Comparison of ENCODE assay signal across 19 mouse cellular contexts in the genomic region with DNA sequence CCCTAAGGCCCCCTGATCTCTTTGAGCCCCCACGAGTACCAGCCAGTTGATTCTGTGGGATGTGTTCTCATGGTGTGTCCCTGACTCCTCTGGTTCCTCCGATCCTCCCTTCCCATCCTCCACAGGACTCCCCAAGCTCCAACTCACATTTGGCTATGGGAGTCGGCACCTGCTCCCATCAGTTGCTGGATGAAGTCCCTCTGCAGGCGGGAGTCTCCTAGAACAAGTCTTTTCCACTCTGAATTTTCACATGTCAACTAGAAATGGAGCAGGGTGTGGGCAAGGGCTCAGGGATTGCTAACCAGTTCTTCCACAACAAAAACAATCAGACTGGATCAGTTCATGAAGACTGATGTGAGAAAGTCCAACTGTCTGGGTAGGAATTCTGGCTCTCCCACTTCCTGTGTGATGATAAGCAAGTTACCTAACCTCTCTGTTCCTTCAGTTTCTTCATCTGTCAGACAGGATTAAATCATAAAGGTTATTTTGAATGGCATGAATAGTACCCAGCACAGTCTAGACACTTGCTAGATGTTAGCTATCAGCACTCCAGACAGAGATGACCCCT. TPM values are rescaled to one million over a fixed set of nuclear protein-coding genes. Genes with fewer than 3 reads are reported as not detected.
DNase-seq lines count a peak whose midpoint lies in the region; ATAC-seq and TF ChIP-seq lines count a peak whose summit lies in the region.
"Had no signal": no experiment of that assay in that cellular context is flagged by ENCODE, and none has a peak within 500 bp of the region (broad histone marks: within the 10 kb centered on the region; RNA-seq: fewer than 3 reads in every experiment).

No protein-coding gene starts in this region.

- no peak overlapping the region for H3K27ac ChIP-seq in forebrain, embryonic 12.5 days
- no peak overlapping the region for H3K27ac ChIP-seq in forebrain, embryonic 14.5 days (ENCODE audit: low read depth, low read length)
- no peak overlapping the region for H3K27ac ChIP-seq in hindbrain, embryonic 11.5 days (ENCODE audit: low read depth, low read length)
- H3K27ac ChIP-seq in hindbrain, postnatal 0 days, result no peak overlapping the region
- H3K27ac ChIP-seq in embryonic facial prominence, embryonic 10.5 days (replicated peaks), result peak overlapping the region; percentile 60
- no peak overlapping the region for H3K27ac ChIP-seq in kidney, embryonic 15.5 days
- H3K27ac ChIP-seq: embryonic facial prominence, embryonic 12.5 days; forebrain, embryonic 13.5 days; left cerebral cortex, adult 2 months had no signal

- no peak overlapping the region for H3K4me2 ChIP-seq in forebrain, embryonic 12.5 days
- H3K4me2 ChIP-seq in forebrain, embryonic 14.5 days (ENCODE audit: low read length), result no peak overlapping the region
- no peak overlapping the region for H3K4me2 ChIP-seq in hindbrain, embryonic 11.5 days (replicated peaks; ENCODE audit: low read depth, low read length)
- H3K4me2 ChIP-seq in hindbrain, postnatal 0 days (ENCODE audit: low read depth, low read length), result no peak overlapping the region
- H3K4me2 ChIP-seq in kidney, embryonic 15.5 days, result no peak overlapping the region
- H3K4me2 ChIP-seq: embryonic facial prominence, embryonic 12.5 days; forebrain, embryonic 13.5 days had no signal

- H3K4me3 ChIP-seq in forebrain, embryonic 12.5 days (replicated peaks), result no peak overlapping the region
- no peak overlapping the region for H3K4me3 ChIP-seq in forebrain, embryonic 14.5 days (ENCODE audit: low read depth, low read length)
- no peak overlapping the region for H3K4me3 ChIP-seq in hindbrain, embryonic 11.5 days (ENCODE audit: low read depth, low read length)
- H3K4me3 ChIP-seq in hindbrain, postnatal 0 days (ENCODE audit: low read length), result no peak overlapping the region
- no peak overlapping the region for H3K4me3 ChIP-seq in embryonic facial prominence, embryonic 10.5 days
- no peak overlapping the region for H3K4me3 ChIP-seq in kidney, embryonic 15.5 days (replicated peaks)
- H3K4me3 ChIP-seq: embryonic facial prominence, embryonic 12.5 days; forebrain, embryonic 13.5 days; left cerebral cortex, adult 2 months had no signal

- H3K27me3 ChIP-seq in forebrain, embryonic 12.5 days, result no peaks in the 10 kb centered on the region
- H3K27me3 ChIP-seq in forebrain, embryonic 14.5 days (replicated peaks; ENCODE audit: control insufficient read depth, insufficient read depth, low read length), result no peaks in the 10 kb centered on the region
- no peaks in the 10 kb centered on the region for H3K27me3 ChIP-seq in hindbrain, embryonic 11.5 days (ENCODE audit: control insufficient read depth, insufficient read depth, low read length)
- H3K27me3 ChIP-seq in hindbrain, postnatal 0 days (ENCODE audit: insufficient read depth, low read length), result no peaks in the 10 kb centered on the region
- no peaks in the 10 kb centered on the region for H3K27me3 ChIP-seq in embryonic facial prominence, embryonic 10.5 days (replicated peaks; ENCODE audit: low read depth, poor library complexity, severe bottlenecking)
- H3K27me3 ChIP-seq in kidney, embryonic 15.5 days, result no peaks in the 10 kb centered on the region
- H3K27me3 ChIP-seq: embryonic facial prominence, embryonic 12.5 days; forebrain, embryonic 13.5 days had no signal

- H3K9me3 ChIP-seq in forebrain, embryonic 12.5 days, result no peaks in the 10 kb centered on the region
- no peaks in the 10 kb centered on the region for H3K9me3 ChIP-seq in forebrain, embryonic 14.5 days (replicated peaks; ENCODE audit: control insufficient read depth, low read length)
- no peaks in the 10 kb centered on the region for H3K9me3 ChIP-seq in hindbrain, embryonic 11.5 days (ENCODE audit: control insufficient read depth, low read length)
- no peaks in the 10 kb centered on the region for H3K9me3 ChIP-seq in hindbrain, postnatal 0 days (ENCODE audit: low read length)
- no peaks in the 10 kb centered on the region for H3K9me3 ChIP-seq in embryonic facial prominence, embryonic 10.5 days
- H3K9me3 ChIP-seq in kidney, embryonic 15.5 days (replicated peaks), result no peaks in the 10 kb centered on the region
- H3K9me3 ChIP-seq: embryonic facial prominence, embryonic 12.5 days; forebrain, embryonic 13.5 days had no signal

- peaks cover 16% of the 10 kb centered on the region for H3K4me1 ChIP-seq in forebrain, embryonic 12.5 days
- H3K4me1 ChIP-seq in forebrain, embryonic 14.5 days (ENCODE audit: control insufficient read depth, insufficient read depth, low read length), result no peaks in the 10 kb centered on the region
- H3K4me1 ChIP-seq in hindbrain, embryonic 11.5 days (replicated peaks; ENCODE audit: control insufficient read depth, insufficient read depth, low read length), result peaks cover 9% of the 10 kb centered on the region
- 0 out of 2 replicates have a peak, but pooled peaks cover 6% of the 10 kb centered on the region for H3K4me1 ChIP-seq in hindbrain, postnatal 0 days (ENCODE audit: insufficient read depth, low read length)
- H3K4me1 ChIP-seq in embryonic facial prominence, embryonic 10.5 days, result peaks cover 48% of the 10 kb centered on the region
- H3K4me1 ChIP-seq in kidney, embryonic 15.5 days, result peaks cover 41% of the 10 kb centered on the region

- TF ChIP-seq CTCF in hindbrain, postnatal 0 days (IDR thresholded peaks at IDR 0.05; ENCODE audit: low read depth), result no peak

- WGBS in forebrain, embryonic 12.5 days, result 66% methylated on average over 4 of the region's 4 CpGs
- 70% methylated on average over 4 of the region's 4 CpGs for WGBS in forebrain, embryonic 14.5 days
- WGBS in hindbrain, embryonic 11.5 days, result 43% methylated on average over 4 of the region's 4 CpGs
- WGBS in hindbrain, postnatal 0 days, result 41% methylated on average over 4 of the region's 4 CpGs
- 70% methylated on average over 4 of the region's 4 CpGs for WGBS in embryonic facial prominence, embryonic 10.5 days
- 69% methylated on average over 4 of the region's 4 CpGs for WGBS in kidney, embryonic 15.5 days

- 0 out of 2 replicates have a peak, but pooled peaks have one; percentile 23 for ATAC-seq in forebrain, embryonic 12.5 days (ENCODE audit: low FRiP score)
- ATAC-seq in forebrain, embryonic 14.5 days, result no peak
- no peak for ATAC-seq in hindbrain, embryonic 11.5 days (ENCODE audit: low FRiP score)
- no peak for ATAC-seq in hindbrain, postnatal 0 days
- ATAC-seq in kidney, embryonic 15.5 days (replicated peaks; ENCODE audit: low FRiP score), result no peak
- no peak for ATAC-seq in CD4-positive, CD25-positive, alpha-beta regulatory T cell, adult 4 months
- ATAC-seq: forebrain, embryonic 13.5 days had no signal

- no peak for DNase-seq in forebrain, embryonic 14.5 days (ENCODE audit: low spot score)
- DNase-seq in hindbrain, embryonic 11.5 days (ENCODE audit: low spot score), result peak; percentile 6
- no peak for DNase-seq in hindbrain, postnatal 0 days (ENCODE audit: low spot score)
- no peak for DNase-seq in embryonic facial prominence, embryonic 10.5 days (ENCODE audit: low spot score)
- DNase-seq in mesoderm, embryonic 11.5 days (ENCODE audit: low read depth, low spot score), result peak; percentile 31
- DNase-seq: adrenal gland, postnatal 36 days; cerebellum, adult 9-10 months; gastrocnemius, postnatal 36 days; kidney, adult 11 months; kidney, postnatal 4 days; layer of hippocampus, adult 9-11 months; thymus, adult 18-20 months; thymus, postnatal 36 days had no signal

- H3K36me3 ChIP-seq in forebrain, embryonic 12.5 days (replicated peaks), result no peaks in the 10 kb centered on the region
- no peaks in the 10 kb centered on the region for H3K36me3 ChIP-seq in forebrain, embryonic 14.5 days (ENCODE audit: control insufficient read depth, insufficient read depth, low read length)
- H3K36me3 ChIP-seq in hindbrain, embryonic 11.5 days (ENCODE audit: control insufficient read depth, insufficient read depth, low read length), result no peaks in the 10 kb centered on the region
- H3K36me3 ChIP-seq in hindbrain, postnatal 0 days (ENCODE audit: insufficient read depth, low read length), result no peaks in the 10 kb centered on the region
- H3K36me3 ChIP-seq in embryonic facial prominence, embryonic 10.5 days (replicated peaks), result no peaks in the 10 kb centered on the region
- no peaks in the 10 kb centered on the region for H3K36me3 ChIP-seq in kidney, embryonic 15.5 days
- H3K36me3 ChIP-seq: embryonic facial prominence, embryonic 12.5 days had no signal

- H3K9ac ChIP-seq in forebrain, embryonic 12.5 days, result no peak overlapping the region
- H3K9ac ChIP-seq in forebrain, embryonic 14.5 days (ENCODE audit: low read length), result no peak overlapping the region
- no peak overlapping the region for H3K9ac ChIP-seq in hindbrain, embryonic 11.5 days (ENCODE audit: low read depth, low read length)
- no peak overlapping the region for H3K9ac ChIP-seq in hindbrain, postnatal 0 days (replicated peaks; ENCODE audit: low read length)
- H3K9ac ChIP-seq in kidney, embryonic 15.5 days, result no peak overlapping the region
- H3K9ac ChIP-seq: embryonic facial prominence, embryonic 12.5 days; forebrain, embryonic 13.5 days had no signal

RNA-seq across cellular contexts. Expression of gene Nuak1, which starts 36.7 kb away (rescaled TPM):
- polyA plus RNA-seq in forebrain, embryonic 12.5 days (2016; fragmentation: Nextera tagmentation; extraction: Ambion mirVana), result 4.4 and 5.3 TPM in 2 replicates
- polyA plus RNA-seq in forebrain, embryonic 14.5 days (2014; fragmentation: Nextera tagmentation; extraction: Ambion mirVana), result 12.6 and 12.9 TPM in 2 replicates
- 5.1 and 5.7 TPM in 2 replicates for polyA plus RNA-seq in hindbrain, embryonic 11.5 days (2014; fragmentation: Nextera tagmentation; extraction: Ambion mirVana)
- total RNA-seq in hindbrain, postnatal 0 days (2014; rRNA removed), result 22.7 and 23.3 TPM in 2 replicates
- polyA plus RNA-seq in hindbrain, postnatal 0 days (2015; fragmentation: Nextera tagmentation; extraction: Ambion mirVana), result 3.0 and 3.1 TPM in 2 replicates
- polyA plus RNA-seq in embryonic facial prominence, embryonic 10.5 days (2016; fragmentation: Nextera tagmentation; extraction: Ambion mirVana), result 2.4 and 2.7 TPM in 2 replicates
- polyA plus RNA-seq in kidney, embryonic 15.5 days (2015; fragmentation: Nextera tagmentation; extraction: Ambion mirVana), result 3.0 and 3.2 TPM in 2 replicates
- not detected for polyA plus RNA-seq in CD4-positive, CD25-positive, alpha-beta regulatory T cell, adult 4 months (2017; shearing (Covaris generic))

RNA-seq across cellular contexts. Expression of gene Ckap4, which starts 56.7 kb away (rescaled TPM):
- 72.0 and 72.2 TPM in 2 replicates for polyA plus RNA-seq in forebrain, embryonic 12.5 days (2016; fragmentation: Nextera tagmentation; extraction: Ambion mirVana)
- polyA plus RNA-seq in forebrain, embryonic 14.5 days (2014; fragmentation: Nextera tagmentation; extraction: Ambion mirVana), result 40.1 TPM in 2 replicates
- polyA plus RNA-seq in hindbrain, embryonic 11.5 days (2014; fragmentation: Nextera tagmentation; extraction: Ambion mirVana), result 90.8 and 91.1 TPM in 2 replicates
- total RNA-seq in hindbrain, postnatal 0 days (2014; rRNA removed), result 53.1 and 58.7 TPM in 2 replicates
- 50.9 and 52.1 TPM in 2 replicates for polyA plus RNA-seq in hindbrain, postnatal 0 days (2015; fragmentation: Nextera tagmentation; extraction: Ambion mirVana)
- 61.2 and 61.5 TPM in 2 replicates for polyA plus RNA-seq in embryonic facial prominence, embryonic 10.5 days (2016; fragmentation: Nextera tagmentation; extraction: Ambion mirVana)
- 89.9 and 94.3 TPM in 2 replicates for polyA plus RNA-seq in kidney, embryonic 15.5 days (2015; fragmentation: Nextera tagmentation; extraction: Ambion mirVana)
- under 1 TPM; 0.20 to 0.23 TPM for polyA plus RNA-seq in CD4-positive, CD25-positive, alpha-beta regulatory T cell, adult 4 months (2017; shearing (Covaris generic))

Comparison
In these comparisons a context has a peak if more than half of its experiments do, and no peak if none do; other contexts are left out.
1. DNase-seq: peak in hindbrain, embryonic 11.5 days (single experiment) and mesoderm, embryonic 11.5 days (single experiment); none in forebrain, embryonic 14.5 days (single experiment), hindbrain, postnatal 0 days (single experiment) and embryonic facial prominence, embryonic 10.5 days (single experiment).
2. RNA of gene Ckap4, which starts 56.7 kb away (polyA plus RNA-seq): 90.8 to 91.1 TPM in hindbrain, embryonic 11.5 days, 89.9 to 94.3 TPM in kidney, embryonic 15.5 days, 72.0 to 72.2 TPM in forebrain, embryonic 12.5 days, 61.2 to 61.5 TPM in embryonic facial prominence, embryonic 10.5 days, 50.9 to 52.1 TPM in hindbrain, postnatal 0 days and 40.1 TPM in forebrain, embryonic 14.5 days; 0.20 to 0.23 TPM in CD4-positive, CD25-positive, alpha-beta regulatory T cell, adult 4 months; every median in the first group is over 10 times any median in the second.